Mouse (Mus musculus): ENCODE measurements around the gene Gm9887. TPM values are rescaled to one million over a fixed set of nuclear protein-coding genes. Genes with fewer than 3 reads are reported as not detected.
"Not testable (repeated sequence)": the region's sequence is repeated elsewhere in the genome, so short reads cannot be mapped to it uniquely, and the experiment has no call there.

Gm9887 gene
- polyA plus RNA-seq, 1 experiment from 2014 or later: 0.74 TPM

DNA sequence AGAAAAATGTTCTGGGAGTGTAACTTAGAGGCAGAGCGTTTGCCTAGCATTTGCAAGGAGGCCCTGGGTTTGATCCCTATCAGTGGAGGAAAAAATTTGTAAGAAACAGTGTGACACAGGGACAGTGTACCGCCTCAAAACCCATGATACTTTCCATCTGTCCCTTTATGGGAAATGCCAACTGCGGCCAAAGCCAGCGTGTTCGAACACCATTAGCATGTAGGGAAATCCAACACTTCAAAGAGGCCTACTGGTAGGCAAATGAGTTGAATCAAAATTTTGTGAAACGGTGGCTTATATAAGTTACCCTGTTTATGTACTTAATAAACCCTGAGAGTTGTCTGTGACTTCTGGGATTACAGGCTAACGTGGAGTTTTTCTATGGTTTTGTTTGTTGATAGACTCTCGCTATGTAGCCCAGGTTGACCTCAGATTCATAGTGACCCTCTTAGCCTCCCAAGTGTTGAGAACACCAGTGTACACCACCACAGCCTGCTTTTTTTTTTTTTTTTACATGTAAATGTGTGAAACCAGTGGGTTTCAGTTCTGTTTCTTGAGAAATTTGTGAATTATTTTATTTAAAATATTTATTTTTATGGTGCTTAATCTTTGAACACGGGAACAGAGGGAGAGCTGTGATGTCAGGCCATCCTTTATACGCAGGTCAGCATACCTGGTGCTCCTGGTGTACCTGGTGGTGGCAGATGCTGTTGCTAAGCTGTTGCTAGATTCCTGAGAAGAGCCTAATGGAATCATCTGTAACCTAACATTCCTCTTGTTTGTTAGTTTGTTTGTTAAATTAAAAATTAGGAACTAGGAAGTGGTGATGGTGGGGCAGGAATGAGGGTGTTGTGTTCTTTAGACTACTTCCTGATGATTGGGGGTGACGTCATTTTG is 6.5 kb upstream of the Gm9887 start:
- no peak overlapping the region for H3K4me2 ChIP-seq (replicated peaks; ENCODE audit: low read depth, low read length)
- H3K36me3 ChIP-seq (ENCODE audit: control insufficient read depth, insufficient read depth, low read length): peaks cover 2% of the 10 kb centered on the region
- H3K4me3 ChIP-seq (ENCODE audit: low read depth, low read length): no peak overlapping the region
- H3K27me3 ChIP-seq (ENCODE audit: control insufficient read depth, insufficient read depth, low read length): no peaks in the 10 kb centered on the region
- ATAC-seq (ENCODE audit: insufficient number of reproducible peaks, insufficient read depth, low FRiP score, low read depth): no peak
- 82% methylated on average over 11 of the region's 11 CpGs for WGBS
- H3K27ac ChIP-seq (ENCODE audit: low read length): no peak overlapping the region
- H3K4me1 ChIP-seq (ENCODE audit: control insufficient read depth, insufficient read depth, low read length): peaks cover 6% of the 10 kb centered on the region; the same call in 1 of the 2 replicates
- no peak overlapping the region for H3K9ac ChIP-seq (replicated peaks; ENCODE audit: low read depth, low read length)
- H3K9me3 ChIP-seq (ENCODE audit: control insufficient read depth, low read depth, low read length): no peaks in the 10 kb centered on the region

DNA sequence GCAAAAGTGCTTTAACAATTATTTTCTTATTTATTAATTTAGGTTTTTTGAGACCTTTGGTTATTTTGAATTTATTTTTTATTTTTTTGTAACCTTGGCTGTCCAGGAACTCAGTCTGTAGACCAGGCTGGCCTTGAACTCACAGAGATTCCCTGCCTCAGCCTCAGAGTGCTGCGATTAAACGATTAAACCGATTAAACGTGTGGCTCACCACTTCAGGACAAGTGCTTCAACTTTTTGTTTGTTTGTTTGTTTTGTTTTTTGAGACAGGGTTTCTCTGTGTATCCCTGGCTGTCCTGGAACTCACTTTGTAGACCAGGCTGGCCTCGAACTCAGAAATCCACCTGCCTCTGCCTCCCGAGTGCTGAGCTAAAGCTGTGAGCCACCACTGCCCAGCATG is 5.4 kb upstream of the Gm9887 start:
- ATAC-seq (ENCODE audit: insufficient number of reproducible peaks, insufficient read depth, low FRiP score, low read depth); H3K4me3 ChIP-seq (ENCODE audit: low read depth, low read length); H3K9me3 ChIP-seq (ENCODE audit: control insufficient read depth, low read depth, low read length); H3K4me2 ChIP-seq (replicated peaks; ENCODE audit: low read depth, low read length); H3K27me3 ChIP-seq (ENCODE audit: control insufficient read depth, insufficient read depth, low read length); H3K27ac ChIP-seq (ENCODE audit: low read length); H3K9ac ChIP-seq (replicated peaks; ENCODE audit: low read depth, low read length); H3K36me3 ChIP-seq (ENCODE audit: control insufficient read depth, insufficient read depth, low read length); H3K4me1 ChIP-seq (ENCODE audit: control insufficient read depth, insufficient read depth, low read length): not testable (repeated sequence)
- 95% methylated on average over 6 of the region's 6 CpGs for WGBS

DNA sequence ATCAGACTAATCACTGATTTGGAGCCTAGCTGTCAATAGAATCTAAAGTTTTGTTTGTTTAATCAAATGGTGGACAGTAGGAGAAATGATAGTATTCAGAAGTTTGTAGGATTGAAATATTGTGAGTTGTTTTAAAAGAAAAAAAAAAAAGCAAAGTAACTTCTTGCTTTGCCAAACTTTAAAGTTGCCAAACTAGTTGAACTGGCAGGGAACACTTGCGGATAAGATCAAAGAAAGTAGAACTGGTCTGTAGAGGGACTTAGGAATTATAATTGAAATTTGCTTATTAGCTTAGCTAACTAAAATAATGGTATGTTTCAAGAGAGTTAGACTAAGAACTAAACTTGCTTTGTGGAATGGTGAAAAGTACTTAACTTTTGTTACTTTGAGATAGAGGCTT is 4.9 kb upstream of the Gm9887 start:
- no peaks in the 10 kb centered on the region for H3K27me3 ChIP-seq (ENCODE audit: control insufficient read depth, insufficient read depth, low read length)
- H3K27ac ChIP-seq (ENCODE audit: low read length): no peak overlapping the region
- no peak overlapping the region for H3K4me2 ChIP-seq (replicated peaks; ENCODE audit: low read depth, low read length)
- ATAC-seq (ENCODE audit: insufficient number of reproducible peaks, insufficient read depth, low FRiP score, low read depth): no peak
- WGBS: 83% methylated on average over 1 of the region's 1 CpGs
- H3K9ac ChIP-seq (replicated peaks; ENCODE audit: low read depth, low read length): no peak overlapping the region
- peaks cover 6% of the 10 kb centered on the region for H3K36me3 ChIP-seq (ENCODE audit: control insufficient read depth, insufficient read depth, low read length)
- H3K4me1 ChIP-seq (ENCODE audit: control insufficient read depth, insufficient read depth, low read length): peaks cover 9% of the 10 kb centered on the region; the same call in 1 of the 2 replicates
- H3K9me3 ChIP-seq (ENCODE audit: control insufficient read depth, low read depth, low read length): no peaks in the 10 kb centered on the region
- H3K4me3 ChIP-seq (ENCODE audit: low read depth, low read length): no peak overlapping the region

DNA sequence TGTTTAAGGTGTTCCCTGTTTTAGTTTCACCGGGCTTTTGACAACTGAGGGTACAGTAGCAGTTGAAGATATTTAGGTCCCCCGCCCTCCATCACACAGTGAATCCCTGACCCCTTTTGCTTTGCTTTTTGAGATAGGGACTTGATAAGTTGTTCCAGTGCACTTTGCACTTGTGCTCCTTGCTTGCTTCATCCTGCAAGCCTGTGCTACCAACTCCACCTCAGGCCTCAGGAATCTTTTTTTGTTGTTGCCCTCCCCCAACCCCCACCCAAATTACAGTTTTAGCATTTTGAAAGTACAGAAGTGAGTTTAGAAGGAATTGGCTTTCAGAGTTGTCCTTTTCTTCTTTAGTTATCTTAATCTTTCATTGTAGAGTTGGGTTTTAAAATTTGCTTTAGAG is 3.9 kb upstream of the Gm9887 start:
- Histone ChIP-seq H3K4me3 (ENCODE audit: low read depth, low read length) (no peak overlapping the region), H3K4me1 (ENCODE audit: control insufficient read depth, insufficient read depth, low read length) (peaks cover 9% of the 10 kb centered on the region; the same call in 1 of the 2 replicates), H3K36me3 (ENCODE audit: control insufficient read depth, insufficient read depth, low read length) (peaks cover 6% of the 10 kb centered on the region), H3K9ac (replicated peaks; ENCODE audit: low read depth, low read length) (no peak overlapping the region), H3K27ac (ENCODE audit: low read length) (no peak overlapping the region), H3K4me2 (replicated peaks; ENCODE audit: low read depth, low read length) (peak overlapping the region; percentile 15), H3K27me3 (ENCODE audit: control insufficient read depth, insufficient read depth, low read length) (no peaks in the 10 kb centered on the region), H3K9me3 (ENCODE audit: control insufficient read depth, low read depth, low read length) (no peaks in the 10 kb centered on the region)
- ATAC-seq (ENCODE audit: insufficient number of reproducible peaks, insufficient read depth, low FRiP score, low read depth): no peak
- 72% methylated on average over 2 of the region's 2 CpGs for WGBS

DNA sequence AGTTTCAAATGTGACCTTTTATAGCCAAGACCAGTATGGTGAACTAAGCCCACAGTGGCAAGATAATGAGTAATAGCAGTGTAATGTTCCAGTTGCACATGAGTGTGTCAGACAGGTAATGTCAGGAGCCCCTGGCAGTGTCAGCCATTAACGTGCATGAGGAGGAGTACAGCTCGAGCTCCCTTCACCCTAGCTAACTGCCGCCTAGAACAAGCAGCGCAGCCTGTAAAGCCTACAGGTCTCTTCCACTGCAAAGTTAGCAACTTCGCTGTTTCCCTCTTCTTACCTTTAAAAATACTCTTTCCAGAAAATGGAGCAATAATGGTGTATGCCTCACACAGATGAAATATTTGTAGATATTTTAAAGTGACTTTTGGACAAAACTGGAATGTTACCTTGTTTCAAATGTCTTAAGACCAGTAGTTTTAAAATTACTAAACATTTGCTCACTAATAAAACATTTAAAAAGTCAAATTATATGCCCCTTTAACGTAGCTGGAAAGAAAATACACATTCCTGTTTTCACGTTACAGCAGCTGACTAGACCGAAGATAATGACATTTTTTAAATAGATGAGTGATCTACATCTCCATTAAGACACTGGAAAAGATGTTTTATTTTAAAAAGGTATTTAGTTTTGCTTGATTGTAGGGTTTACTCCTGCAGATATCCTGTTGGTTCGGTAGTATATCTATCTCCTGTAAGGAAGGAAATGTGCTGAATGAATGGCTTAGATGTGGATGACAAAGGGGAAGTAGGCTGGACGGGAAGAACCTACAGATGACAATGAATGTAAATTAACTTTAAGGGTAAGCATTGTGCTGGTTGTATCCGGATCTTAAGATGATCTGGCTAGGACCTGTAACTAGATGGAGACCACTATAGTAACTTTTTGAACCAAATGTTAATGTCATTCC is 1.9 kb upstream of the Gm9887 start:
- Histone ChIP-seq H3K9ac (replicated peaks; ENCODE audit: low read depth, low read length) (peak overlapping the region; percentile 99), H3K36me3 (ENCODE audit: control insufficient read depth, insufficient read depth, low read length) (peaks cover 6% of the 10 kb centered on the region; the same call in 1 of the 2 replicates), H3K4me1 (ENCODE audit: control insufficient read depth, insufficient read depth, low read length) (peaks cover 12% of the 10 kb centered on the region; the same call in 1 of the 2 replicates), H3K27me3 (ENCODE audit: control insufficient read depth, insufficient read depth, low read length) (no peaks in the 10 kb centered on the region), H3K4me3 (ENCODE audit: low read depth, low read length) (peak overlapping the region; percentile 99), H3K27ac (ENCODE audit: low read length) (no peak overlapping the region), H3K4me2 (replicated peaks; ENCODE audit: low read depth, low read length) (peak overlapping the region; percentile 93), H3K9me3 (ENCODE audit: control insufficient read depth, low read depth, low read length) (no peaks in the 10 kb centered on the region)
- WGBS: 33% methylated on average over 11 of the region's 11 CpGs
- ATAC-seq (ENCODE audit: insufficient number of reproducible peaks, insufficient read depth, low FRiP score, low read depth): no peak

DNA sequence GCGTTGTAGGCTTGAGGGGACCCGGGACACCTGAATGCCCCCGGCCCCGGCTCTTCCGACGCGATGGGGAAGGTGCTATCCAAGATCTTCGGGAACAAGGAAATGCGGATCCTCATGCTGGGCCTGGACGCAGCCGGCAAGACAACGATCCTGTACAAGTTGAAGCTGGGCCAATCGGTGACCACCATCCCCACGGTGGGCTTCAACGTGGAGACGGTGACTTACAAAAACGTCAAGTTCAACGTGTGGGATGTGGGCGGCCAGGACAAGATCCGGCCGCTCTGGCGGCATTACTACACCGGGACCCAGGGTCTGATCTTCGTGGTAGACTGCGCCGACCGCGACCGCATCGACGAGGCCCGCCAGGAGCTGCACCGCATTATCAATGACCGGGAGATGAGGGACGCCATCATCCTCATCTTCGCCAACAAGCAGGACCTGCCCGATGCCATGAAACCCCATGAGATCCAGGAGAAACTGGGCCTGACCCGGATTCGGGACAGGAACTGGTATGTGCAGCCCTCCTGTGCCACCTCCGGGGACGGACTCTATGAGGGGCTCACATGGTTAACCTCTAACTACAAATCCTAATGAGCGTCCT is 573 bp upstream of the Gm9887 start:
- peak overlapping the region; percentile 99 for H3K4me3 ChIP-seq (ENCODE audit: low read depth, low read length)
- peaks cover 12% of the 10 kb centered on the region; the same call in 1 of the 2 replicates for H3K4me1 ChIP-seq (ENCODE audit: control insufficient read depth, insufficient read depth, low read length)
- no peaks in the 10 kb centered on the region for H3K27me3 ChIP-seq (ENCODE audit: control insufficient read depth, insufficient read depth, low read length)
- H3K9me3 ChIP-seq (ENCODE audit: control insufficient read depth, low read depth, low read length): no peaks in the 10 kb centered on the region
- peak overlapping the region; percentile 99 for H3K9ac ChIP-seq (replicated peaks; ENCODE audit: low read depth, low read length)
- H3K27ac ChIP-seq (ENCODE audit: low read length): peak overlapping the region; percentile 99
- peak overlapping the region; percentile 93 for H3K4me2 ChIP-seq (replicated peaks; ENCODE audit: low read depth, low read length)
- under 1% methylated on average over 42 of the region's 42 CpGs for WGBS
- H3K36me3 ChIP-seq (ENCODE audit: control insufficient read depth, insufficient read depth, low read length): peaks cover 6% of the 10 kb centered on the region; the same call in 1 of the 2 replicates
- ATAC-seq (ENCODE audit: insufficient number of reproducible peaks, insufficient read depth, low FRiP score, low read depth): no peak

DNA sequence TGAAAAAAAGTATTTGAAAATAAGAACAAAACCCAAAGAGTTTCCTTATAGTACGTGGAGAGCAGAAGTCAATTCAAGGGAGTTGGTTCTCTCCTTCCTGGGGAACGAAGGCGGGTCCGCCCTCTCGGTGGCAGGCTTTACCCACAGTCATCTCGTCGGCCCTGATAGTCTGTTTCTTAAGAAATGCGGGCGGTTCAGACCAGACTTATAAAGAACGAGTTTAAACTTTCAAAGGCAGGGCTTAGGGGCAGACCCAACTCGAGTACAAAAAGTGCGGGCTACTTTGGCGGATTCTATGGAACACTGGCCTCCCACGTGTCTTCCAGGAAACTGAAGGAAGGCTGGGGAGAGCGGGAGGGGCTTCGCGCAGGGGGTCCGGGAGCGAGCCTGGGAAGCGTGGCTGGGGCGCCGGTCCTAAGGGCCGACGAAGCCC is 821 bp downstream of the Gm9887 start:
- Histone ChIP-seq H3K27ac (ENCODE audit: low read length) (peak overlapping the region; percentile 99), H3K4me3 (ENCODE audit: low read depth, low read length) (peak overlapping the region; percentile 99), H3K27me3 (ENCODE audit: control insufficient read depth, insufficient read depth, low read length) (no peaks in the 10 kb centered on the region), H3K9me3 (ENCODE audit: control insufficient read depth, low read depth, low read length) (no peaks in the 10 kb centered on the region), H3K36me3 (ENCODE audit: control insufficient read depth, insufficient read depth, low read length) (peaks cover 6% of the 10 kb centered on the region; the same call in 1 of the 2 replicates), H3K4me2 (replicated peaks; ENCODE audit: low read depth, low read length) (peak overlapping the region; percentile 48), H3K4me1 (ENCODE audit: control insufficient read depth, insufficient read depth, low read length) (peaks cover 12% of the 10 kb centered on the region; the same call in 1 of the 2 replicates), H3K9ac (replicated peaks; ENCODE audit: low read depth, low read length) (peak overlapping the region; percentile 99)
- ATAC-seq (ENCODE audit: insufficient number of reproducible peaks, insufficient read depth, low FRiP score, low read depth): peak; percentile 79; the same call in 1 of the 2 replicates
- 0% methylated on average over 24 of the region's 24 CpGs for WGBS

DNA sequence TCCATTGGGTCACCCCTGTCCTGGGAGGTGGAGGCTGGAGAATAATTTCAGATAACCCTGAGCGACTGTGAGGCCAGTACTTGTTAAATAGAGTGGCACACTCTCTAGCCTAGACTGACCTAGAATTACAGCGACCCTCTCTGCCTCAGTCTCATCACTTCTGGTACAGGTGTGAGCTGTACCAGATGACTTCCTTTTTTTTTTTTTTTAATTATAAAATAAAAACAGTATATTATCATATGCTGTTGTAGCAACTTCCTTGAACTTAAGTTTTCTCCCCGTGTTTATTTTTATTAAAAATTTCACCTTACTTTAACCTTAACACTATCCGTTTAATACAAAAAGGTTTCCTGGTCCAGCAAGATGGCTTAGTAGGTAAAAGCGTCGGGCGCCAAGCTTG is 1.3 kb downstream of the Gm9887 start:
- Histone ChIP-seq H3K4me1 (ENCODE audit: control insufficient read depth, insufficient read depth, low read length) (peaks cover 12% of the 10 kb centered on the region; the same call in 1 of the 2 replicates), H3K9me3 (ENCODE audit: control insufficient read depth, low read depth, low read length) (no peaks in the 10 kb centered on the region), H3K27ac (ENCODE audit: low read length) (peak overlapping the region; percentile 99), H3K4me2 (replicated peaks; ENCODE audit: low read depth, low read length) (peak overlapping the region; percentile 48), H3K9ac (replicated peaks; ENCODE audit: low read depth, low read length) (peak overlapping the region; percentile 99; the same call in 1 of the 2 replicates), H3K4me3 (ENCODE audit: low read depth, low read length) (peak overlapping the region; percentile 99), H3K36me3 (ENCODE audit: control insufficient read depth, insufficient read depth, low read length) (peaks cover 6% of the 10 kb centered on the region; the same call in 1 of the 2 replicates), H3K27me3 (ENCODE audit: control insufficient read depth, insufficient read depth, low read length) (no peaks in the 10 kb centered on the region)
- WGBS: 9% methylated on average over 7 of the region's 7 CpGs
- no peak for ATAC-seq (ENCODE audit: insufficient number of reproducible peaks, insufficient read depth, low FRiP score, low read depth)

Data from stomach, embryonic 14.5 days (tissue).